Mouse (Mus musculus): ENCODE measurements around the gene Lrpprc.

DNA sequence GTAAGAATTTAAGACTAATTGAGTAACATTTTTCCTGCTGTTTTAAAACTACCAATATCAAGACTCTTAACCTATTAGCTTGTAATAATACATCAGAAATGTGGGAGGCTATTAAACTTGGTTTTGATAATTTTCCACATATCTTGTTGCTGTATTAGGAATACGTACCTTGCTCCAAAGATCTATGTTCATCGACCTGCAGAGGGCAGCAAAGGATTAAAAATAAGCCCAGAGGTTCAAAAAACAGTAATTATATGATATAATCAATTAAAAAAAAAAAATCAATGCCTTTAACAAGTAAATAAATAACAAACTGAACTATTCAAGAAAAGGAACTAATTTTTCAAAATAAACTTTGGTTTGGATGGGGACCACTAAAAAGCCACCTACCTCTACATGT, 34.5 kb downstream of the Lrpprc start:
- no peak for TF ChIP-seq POLR2A (IDR thresholded peaks at IDR 0.05; ENCODE audit: control insufficient read depth, extremely low read depth, insufficient read depth, low read length, poor library complexity)
- TF ChIP-seq CTCF (IDR thresholded peaks at IDR 0.05; ENCODE audit: borderline replicate concordance, control insufficient read depth, extremely low read depth, insufficient read depth, low read length, poor library complexity), result no peak

All from thymus, adult 2 months (tissue).